12 mouse cellular contexts compared by ENCODE assay signal in the genomic region with DNA sequence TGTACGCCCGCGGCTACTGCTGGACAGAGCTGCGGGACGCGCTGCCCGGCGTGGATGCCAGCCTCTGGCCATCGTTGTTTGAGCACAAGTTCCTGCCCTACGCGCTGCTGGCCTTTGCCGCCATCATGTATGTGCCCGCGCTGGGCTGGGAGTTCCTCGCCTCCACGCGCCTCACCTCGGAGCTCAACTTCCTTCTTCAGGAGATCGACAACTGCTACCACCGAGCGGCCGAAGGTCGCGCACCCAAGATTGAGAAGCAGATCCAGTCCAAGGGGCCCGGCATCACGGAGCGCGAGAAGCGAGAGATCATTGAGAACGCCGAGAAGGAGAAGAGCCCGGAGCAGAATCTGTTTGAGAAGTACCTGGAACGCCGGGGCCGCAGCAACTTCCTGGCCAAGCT. TPM values are rescaled to one million over a fixed set of nuclear protein-coding genes. Genes with fewer than 3 reads are reported as not detected.
DNase-seq lines count a peak whose midpoint lies in the region; ATAC-seq and TF ChIP-seq lines count a peak whose summit lies in the region.
"Had no signal": no experiment of that assay in that cellular context is flagged by ENCODE, and none has a peak within 500 bp of the region (broad histone marks: within the 10 kb centered on the region; RNA-seq: fewer than 3 reads in every experiment).

No protein-coding gene starts in this region.

- 33% methylated on average over 35 of the region's 35 CpGs for WGBS in hindbrain, embryonic 12.5 days
- WGBS in hindbrain, postnatal 0 days: 49% methylated on average over 35 of the region's 35 CpGs
- 30% methylated on average over 35 of the region's 35 CpGs for WGBS in limb, embryonic 11.5 days

- H3K36me3 ChIP-seq in hindbrain, embryonic 12.5 days: no peaks in the 10 kb centered on the region
- H3K36me3 ChIP-seq in hindbrain, postnatal 0 days (ENCODE audit: insufficient read depth, low read length): no peaks in the 10 kb centered on the region
- no peaks in the 10 kb centered on the region for H3K36me3 ChIP-seq in ES-Bruce4 (ENCODE audit: control insufficient read depth, insufficient read depth, low read length, poor library complexity, severe bottlenecking)
- H3K36me3 ChIP-seq in limb, embryonic 11.5 days (ENCODE audit: control insufficient read depth, insufficient read depth, low read length): no peaks in the 10 kb centered on the region; the same call in 1 of the 2 replicates

- H3K4me1 ChIP-seq in hindbrain, embryonic 12.5 days: peaks cover 3% of the 10 kb centered on the region; the same call in 1 of the 2 replicates
- no peaks in the 10 kb centered on the region for H3K4me1 ChIP-seq in hindbrain, postnatal 0 days (ENCODE audit: insufficient read depth, low read length)
- no peaks in the 10 kb centered on the region for H3K4me1 ChIP-seq in ES-Bruce4 (ENCODE audit: control insufficient read depth, insufficient read depth, low read length)
- H3K4me1 ChIP-seq in limb, embryonic 11.5 days (ENCODE audit: control insufficient read depth, insufficient read depth, low read length): no peaks in the 10 kb centered on the region

- no peak for DNase-seq in hindbrain, postnatal 0 days (ENCODE audit: low spot score)
- DNase-seq in B cell, adult 2 months: peak; percentile 15 to 25
- DNase-seq in limb, embryonic 11.5 days (ENCODE audit: low spot score): peak; percentile 45
- no peak for DNase-seq in retina, embryonic 14.5 days (ENCODE audit: low spot score)
- DNase-seq in layer of hippocampus, postnatal 14 days (ENCODE audit: low spot score in 2 of 2): no peak
- DNase-seq: gastrocnemius, postnatal 36 days; thymus, postnatal 4 days had no signal

- no peak for TF ChIP-seq EP300 in ES-Bruce4 (IDR thresholded peaks at IDR 0.05; ENCODE audit: insufficient read depth, low read depth, low read length)

- no peak for TF ChIP-seq POLR2A in ES-Bruce4 (IDR thresholded peaks at IDR 0.05; ENCODE audit: insufficient read depth, low read length)

- no peak overlapping the region for H3K9ac ChIP-seq in hindbrain, embryonic 12.5 days
- H3K9ac ChIP-seq in hindbrain, postnatal 0 days (replicated peaks; ENCODE audit: low read length): no peak overlapping the region
- no peak overlapping the region for H3K9ac ChIP-seq in ES-Bruce4 (ENCODE audit: low read depth, poor library complexity, severe bottlenecking)
- H3K9ac ChIP-seq in limb, embryonic 11.5 days (ENCODE audit: low read length): no peak overlapping the region

- no peak overlapping the region for H3K4me3 ChIP-seq in hindbrain, embryonic 12.5 days
- H3K4me3 ChIP-seq in hindbrain, postnatal 0 days (ENCODE audit: low read length): no peak overlapping the region
- peak overlapping the region; percentile 29 for H3K4me3 ChIP-seq in ES-Bruce4 (ENCODE audit: low read depth, low read length)
- H3K4me3 ChIP-seq in limb, embryonic 11.5 days (ENCODE audit: low read depth, low read length): no peak overlapping the region
- H3K4me3 ChIP-seq: erythroblast, embryonic 14.5 days had no signal

- no peak for TF ChIP-seq CTCF in hindbrain, postnatal 0 days (IDR thresholded peaks at IDR 0.05; ENCODE audit: low read depth)
- no peak for TF ChIP-seq CTCF in ES-Bruce4 (IDR thresholded peaks at IDR 0.05; ENCODE audit: low read depth, low read length)

- no peak overlapping the region for H3K27ac ChIP-seq in hindbrain, embryonic 12.5 days
- no peak overlapping the region for H3K27ac ChIP-seq in hindbrain, postnatal 0 days
- H3K27ac ChIP-seq in ES-Bruce4 (ENCODE audit: insufficient read depth, low read length): no peak overlapping the region
- no peak overlapping the region for H3K27ac ChIP-seq in limb, embryonic 11.5 days (replicated peaks; ENCODE audit: low read depth, low read length)

- no peaks in the 10 kb centered on the region for H3K9me3 ChIP-seq in hindbrain, embryonic 12.5 days (replicated peaks)
- H3K9me3 ChIP-seq in hindbrain, postnatal 0 days (ENCODE audit: low read length): no peaks in the 10 kb centered on the region
- H3K9me3 ChIP-seq in ES-Bruce4 (replicated peaks; ENCODE audit: control insufficient read depth, insufficient read depth, low read length, poor library complexity, severe bottlenecking): no peaks in the 10 kb centered on the region
- H3K9me3 ChIP-seq in limb, embryonic 11.5 days (ENCODE audit: control insufficient read depth, low read length): no peaks in the 10 kb centered on the region

- no peak for ATAC-seq in hindbrain, embryonic 12.5 days (ENCODE audit: low FRiP score)
- no peak for ATAC-seq in hindbrain, postnatal 0 days
- no peak for ATAC-seq in limb, embryonic 11.5 days (ENCODE audit: insufficient number of reproducible peaks, low FRiP score, low TSS enrichment, low read depth)
- ATAC-seq: midbrain, embryonic 16.5 days; Patski had no signal

- peak overlapping the region; percentile 30 for H3K4me2 ChIP-seq in hindbrain, embryonic 12.5 days (replicated peaks)
- no peak overlapping the region for H3K4me2 ChIP-seq in hindbrain, postnatal 0 days (ENCODE audit: low read depth, low read length)
- H3K4me2 ChIP-seq in limb, embryonic 11.5 days (ENCODE audit: low read depth, severe bottlenecking): peak overlapping the region; percentile 28; the same call in 1 of the 2 replicates

- peaks cover 63% of the 10 kb centered on the region for H3K27me3 ChIP-seq in hindbrain, embryonic 12.5 days
- H3K27me3 ChIP-seq in hindbrain, postnatal 0 days (ENCODE audit: insufficient read depth, low read length): no peaks in the 10 kb centered on the region
- H3K27me3 ChIP-seq in ES-Bruce4 (ENCODE audit: control insufficient read depth, insufficient read depth, low read length, poor library complexity, severe bottlenecking): no peaks in the 10 kb centered on the region
- peaks cover 43% of the 10 kb centered on the region for H3K27me3 ChIP-seq in limb, embryonic 11.5 days (ENCODE audit: control insufficient read depth, insufficient read depth, low read length)

RNA-seq across cellular contexts. Expression of a gene that starts 7.3 kb away (rescaled TPM):
- polyA plus RNA-seq in hindbrain, embryonic 12.5 days (2016; fragmentation: Nextera tagmentation; extraction: Ambion mirVana): 43.2 and 48.4 TPM in 2 replicates
- 39.1 and 47.8 TPM in 2 replicates for total RNA-seq in hindbrain, postnatal 0 days (2014; rRNA removed)
- polyA plus RNA-seq in hindbrain, postnatal 0 days (2015; fragmentation: Nextera tagmentation; extraction: Ambion mirVana): 26.1 and 26.2 TPM in 2 replicates
- 19.7 and 21.6 TPM in 2 replicates for polyA plus RNA-seq in ES-Bruce4 (2011; ENCODE audit: insufficient read depth, insufficient read length, low read depth, missing spikeins)
- polyA plus RNA-seq in limb, embryonic 11.5 days (2014; fragmentation: Nextera tagmentation; extraction: Ambion mirVana): 46.9 and 49.0 TPM in 2 replicates
- 10 to 100 TPM; 20.7 to 21.3 TPM for total RNA-seq in layer of hippocampus, postnatal 14 days (2021)

RNA-seq across cellular contexts. Expression of a gene that starts 8.1 kb away (rescaled TPM):
- polyA plus RNA-seq in hindbrain, embryonic 12.5 days (2016; fragmentation: Nextera tagmentation; extraction: Ambion mirVana): 2.0 and 2.1 TPM in 2 replicates
- 17.9 and 26.5 TPM in 2 replicates for total RNA-seq in hindbrain, postnatal 0 days (2014; rRNA removed)
- 8.3 and 9.9 TPM in 2 replicates for polyA plus RNA-seq in hindbrain, postnatal 0 days (2015; fragmentation: Nextera tagmentation; extraction: Ambion mirVana)
- polyA plus RNA-seq in ES-Bruce4 (2011; ENCODE audit: insufficient read depth, insufficient read length, low read depth, missing spikeins): 1.4 and 2.8 TPM in 2 replicates
- 0.20 and 0.37 TPM in 2 replicates for polyA plus RNA-seq in limb, embryonic 11.5 days (2014; fragmentation: Nextera tagmentation; extraction: Ambion mirVana)
- total RNA-seq in layer of hippocampus, postnatal 14 days (2021): 100 to 1,000 TPM; 131 to 143 TPM
- total RNA-seq: gastrocnemius, postnatal 36 days had no signal
- polyA plus RNA-seq: erythroblast, embryonic 14.5 days had no signal

RNA-seq across cellular contexts. Expression of a gene that starts 21.3 kb away (rescaled TPM):
- 23.9 and 24.8 TPM in 2 replicates for polyA plus RNA-seq in hindbrain, embryonic 12.5 days (2016; fragmentation: Nextera tagmentation; extraction: Ambion mirVana)
- total RNA-seq in hindbrain, postnatal 0 days (2014; rRNA removed): 50.1 and 54.7 TPM in 2 replicates
- polyA plus RNA-seq in hindbrain, postnatal 0 days (2015; fragmentation: Nextera tagmentation; extraction: Ambion mirVana): 20.4 and 21.9 TPM in 2 replicates
- 9.2 and 9.4 TPM in 2 replicates for polyA plus RNA-seq in ES-Bruce4 (2011; ENCODE audit: insufficient read depth, insufficient read length, low read depth, missing spikeins)
- polyA plus RNA-seq in limb, embryonic 11.5 days (2014; fragmentation: Nextera tagmentation; extraction: Ambion mirVana): 15.4 and 16.9 TPM in 2 replicates
- 10 to 100 TPM; 20.8 to 20.9 TPM for total RNA-seq in layer of hippocampus, postnatal 14 days (2021)

RNA-seq across cellular contexts. Expression of a gene that starts 55.3 kb away (rescaled TPM):
- polyA plus RNA-seq in hindbrain, embryonic 12.5 days (2016; fragmentation: Nextera tagmentation; extraction: Ambion mirVana): 22.3 and 22.8 TPM in 2 replicates
- total RNA-seq in hindbrain, postnatal 0 days (2014; rRNA removed): 50.0 and 54.7 TPM in 2 replicates
- polyA plus RNA-seq in hindbrain, postnatal 0 days (2015; fragmentation: Nextera tagmentation; extraction: Ambion mirVana): 10.6 and 11.5 TPM in 2 replicates
- 21.1 and 26.9 TPM in 2 replicates for polyA plus RNA-seq in ES-Bruce4 (2011; ENCODE audit: insufficient read depth, insufficient read length, low read depth, missing spikeins)
- polyA plus RNA-seq in limb, embryonic 11.5 days (2014; fragmentation: Nextera tagmentation; extraction: Ambion mirVana): 22.6 and 23.5 TPM in 2 replicates
- 10 to 100 TPM; 28.1 to 28.9 TPM for total RNA-seq in layer of hippocampus, postnatal 14 days (2021)

Comparison
In these comparisons a context has a peak if more than half of its experiments do, and no peak if none do; other contexts are left out.
1. DNase-seq: peak in B cell, adult 2 months (2 of 2) and limb, embryonic 11.5 days (single experiment); none in hindbrain, postnatal 0 days (single experiment), retina, embryonic 14.5 days (single experiment) and layer of hippocampus, postnatal 14 days (0 of 2).